Mouse (Mus musculus): ENCODE measurements around the gene Rsph6a.

Rsph6a gene

DNA sequence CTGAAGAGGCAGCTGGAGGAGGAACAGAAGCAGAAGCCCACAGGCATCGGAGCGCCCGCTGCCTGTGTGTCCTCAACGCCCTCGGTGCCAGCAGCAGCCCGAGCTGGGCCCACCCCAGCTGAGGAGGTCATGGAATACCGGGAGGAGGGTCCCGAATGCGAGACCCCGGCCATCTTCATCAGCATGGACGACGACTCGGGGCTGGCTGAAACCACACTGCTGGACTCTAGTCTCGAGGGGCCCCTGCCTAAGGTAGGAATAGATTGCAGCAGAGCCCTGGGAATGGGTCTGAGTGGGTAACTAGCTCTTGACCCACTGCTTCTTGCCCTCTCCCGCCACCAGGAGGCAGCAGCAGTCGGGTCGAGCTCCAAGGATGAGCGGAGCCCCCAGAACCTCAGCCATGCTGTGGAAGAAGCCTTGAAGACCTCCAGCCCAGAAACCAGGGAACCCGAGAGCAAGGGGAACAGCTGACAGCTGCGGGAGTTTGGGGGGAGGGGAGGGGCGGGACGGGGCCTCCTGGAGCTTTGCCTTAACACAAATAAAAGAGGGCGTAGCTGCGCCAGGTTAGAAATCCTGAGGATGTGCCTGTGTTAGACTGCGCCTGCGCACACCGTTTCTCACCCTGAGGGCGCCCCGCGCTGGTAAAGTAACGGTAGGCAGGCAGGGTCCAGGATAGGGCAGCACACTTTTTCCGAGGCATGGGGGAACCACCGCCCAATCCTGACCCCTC, at the start of gene Rsph6a:
Rsph6a (plus strand) TSS at position 644 of the 730 bp plus-strand sequence.
- no peak for DNase-seq (ENCODE audit: low spot score in 2 of 2)

DNA sequence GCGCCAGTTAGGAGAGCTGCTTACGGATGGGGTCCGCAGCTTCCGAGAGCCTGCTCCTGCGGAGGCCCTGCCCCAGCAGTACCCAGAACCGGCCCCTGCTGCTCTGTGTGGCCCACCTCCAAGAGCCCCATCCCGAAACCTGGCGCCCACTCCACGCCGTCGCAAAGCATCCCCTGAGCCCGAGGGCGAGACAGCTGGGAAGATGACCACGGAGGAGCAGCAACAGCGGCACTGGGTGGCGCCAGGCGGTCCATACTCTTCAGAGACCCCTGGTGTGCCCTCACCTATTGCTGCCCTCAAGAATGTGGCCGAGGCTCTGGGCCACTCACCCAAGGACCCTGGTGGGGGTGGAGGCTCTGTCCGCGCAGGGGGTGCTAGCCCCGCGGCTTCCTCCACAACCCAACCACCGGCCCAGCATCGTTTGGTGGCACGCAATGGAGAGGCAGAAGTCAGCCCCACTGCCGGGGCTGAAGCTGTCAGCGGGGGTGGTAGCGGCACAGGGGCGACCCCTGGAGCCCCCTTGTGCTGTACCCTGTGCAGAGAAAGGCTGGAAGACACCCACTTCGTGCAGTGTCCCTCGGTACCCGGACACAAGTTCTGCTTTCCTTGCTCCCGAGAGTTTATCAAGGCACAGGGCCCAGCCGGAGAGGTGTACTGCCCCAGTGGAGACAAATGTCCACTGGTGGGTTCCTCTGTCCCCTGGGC, 48.9 kb upstream of the Rsph6a start:
- no peak for DNase-seq (ENCODE audit: low spot score in 2 of 2)

DNA sequence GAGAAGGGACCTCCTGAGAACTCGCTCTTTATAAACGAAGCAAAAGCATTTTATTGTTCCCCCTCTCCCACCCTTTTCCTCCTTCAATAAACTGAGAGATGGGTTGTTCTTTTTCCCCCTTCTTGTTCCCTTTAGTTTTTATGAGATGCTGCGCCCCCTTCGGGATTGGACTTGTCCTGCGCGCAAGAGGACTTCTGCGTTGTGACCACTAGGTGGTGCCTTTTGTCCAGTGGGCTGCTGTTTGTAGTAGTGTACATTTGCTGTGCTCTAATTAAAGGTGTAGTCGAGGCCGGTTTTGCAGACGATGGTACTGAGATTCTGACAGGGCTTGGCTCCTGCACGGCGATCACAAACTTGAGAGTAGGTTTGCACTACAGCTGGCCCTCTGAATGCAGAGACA, 48.0 kb upstream of the Rsph6a start:
- peak; percentile 79 to 92 for DNase-seq (ENCODE audit: low spot score in 2 of 2)

DNA sequence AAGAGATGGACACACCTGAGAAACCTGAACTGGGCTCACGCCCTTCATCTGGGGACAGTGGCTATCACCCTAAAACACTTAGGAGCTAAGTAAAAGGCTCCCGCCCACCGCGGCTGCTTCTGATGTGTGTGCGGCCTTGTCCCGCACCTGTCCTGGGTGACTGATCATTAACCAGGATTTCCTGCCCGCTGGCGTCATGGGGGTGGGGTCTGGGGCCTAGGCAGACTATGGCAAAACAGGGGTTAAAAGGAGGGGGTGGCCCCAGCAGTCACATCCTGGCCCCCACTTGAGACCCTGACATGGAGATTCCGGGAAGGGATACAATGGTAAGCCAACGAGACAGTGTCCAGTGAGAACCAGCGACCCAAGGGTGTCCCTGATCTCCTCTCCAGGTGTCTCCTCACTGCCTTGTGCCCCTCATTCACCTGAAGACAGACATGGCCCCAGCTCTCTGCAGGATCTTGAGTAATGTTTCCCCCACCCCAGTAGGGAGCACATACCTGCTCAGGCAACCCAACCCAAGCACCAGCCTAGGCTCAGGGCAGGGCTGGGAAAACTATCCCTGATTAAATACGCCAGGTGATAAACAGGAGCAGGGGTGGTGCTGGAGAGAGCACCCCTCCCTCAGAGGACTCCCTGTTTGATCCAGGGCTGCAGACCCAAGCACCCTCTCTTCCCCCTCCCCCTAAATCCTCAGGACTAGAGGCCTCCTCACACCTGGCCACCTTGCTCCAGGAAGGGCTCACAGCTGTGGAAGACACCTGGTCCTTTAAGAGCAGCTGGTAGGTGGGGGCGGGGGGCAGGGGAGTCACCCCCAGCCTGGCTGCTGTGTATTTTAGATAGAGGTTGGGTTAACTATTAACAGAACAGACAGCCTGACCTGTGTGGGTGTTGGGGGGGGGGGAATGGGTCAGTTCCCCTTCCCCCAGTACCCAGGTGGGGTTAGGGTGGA, 47.2 kb upstream of the Rsph6a start:
- DNase-seq (ENCODE audit: low spot score in 2 of 2): no peak

DNA sequence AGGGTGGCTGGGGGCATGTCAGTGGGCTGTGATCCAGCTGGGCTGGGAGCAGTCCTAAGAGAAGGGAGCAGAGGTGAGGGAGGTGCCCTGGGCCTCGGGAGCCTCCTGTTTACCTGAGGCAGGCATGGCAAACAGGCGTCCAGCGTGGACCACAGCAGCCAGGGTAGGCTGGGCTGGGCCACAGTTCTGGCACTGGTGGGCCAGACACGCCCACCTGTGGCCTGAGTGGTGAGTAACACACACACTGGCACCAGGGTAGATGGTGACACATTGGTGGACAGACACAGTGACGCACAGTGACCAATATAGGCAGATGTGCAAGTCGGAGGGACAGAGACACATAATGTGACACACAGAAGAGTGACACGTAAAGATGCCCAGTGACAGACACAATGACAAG, 43.9 kb upstream of the Rsph6a start:
- no peak for DNase-seq (ENCODE audit: low spot score in 2 of 2)

DNA sequence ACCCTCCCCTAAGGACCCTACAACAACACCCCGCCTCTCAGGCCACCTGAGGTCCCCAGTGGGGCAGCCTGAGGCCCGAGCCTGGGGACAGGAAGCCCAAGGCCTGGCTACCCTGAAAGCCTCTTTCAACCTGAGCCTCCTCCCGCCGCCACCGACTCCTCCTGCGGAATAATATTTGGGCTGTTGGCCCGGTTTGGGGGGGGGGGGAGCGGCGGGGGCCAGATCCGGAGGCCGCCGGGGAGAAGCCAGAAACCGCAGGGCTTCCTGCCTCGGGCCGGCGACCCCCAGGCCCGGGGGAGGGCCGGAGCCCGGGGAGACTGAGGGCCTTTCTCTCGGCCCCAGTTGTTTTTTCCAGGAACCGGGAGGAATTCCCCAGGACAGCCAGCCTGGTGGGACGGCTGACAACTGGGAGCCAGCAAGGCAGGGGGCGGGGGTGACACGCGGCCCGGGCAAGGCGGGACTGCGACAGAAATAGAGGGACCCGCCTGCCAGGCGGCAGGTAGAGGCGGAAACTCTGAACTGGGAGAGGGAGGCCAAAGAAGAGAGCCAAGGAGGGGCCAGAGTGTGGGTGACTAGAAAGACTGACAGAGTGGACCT, 42.4 kb upstream of the Rsph6a start:
- no peak for DNase-seq (ENCODE audit: low spot score in 2 of 2)

DNA sequence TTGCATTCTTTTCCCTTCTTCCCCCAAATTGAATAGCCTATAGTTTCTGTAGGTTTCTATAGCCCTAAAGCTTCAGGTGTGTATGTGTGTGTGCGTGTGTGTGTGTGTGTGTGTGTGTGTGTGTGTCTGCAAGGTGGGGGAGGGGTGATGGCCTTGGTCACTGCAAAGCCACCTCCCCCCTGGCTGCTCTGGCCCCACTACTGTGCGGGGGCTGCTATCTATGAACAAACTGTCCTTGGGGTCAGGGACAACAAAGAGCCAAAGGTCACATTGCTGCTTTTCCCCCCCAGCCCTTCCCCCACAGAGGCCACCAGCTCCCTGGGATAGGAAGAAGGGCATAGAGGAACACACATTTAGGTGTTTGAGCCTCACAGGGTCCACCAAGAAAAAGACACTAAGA, 41.6 kb upstream of the Rsph6a start:
- DNase-seq (ENCODE audit: low spot score in 2 of 2): no peak

DNA sequence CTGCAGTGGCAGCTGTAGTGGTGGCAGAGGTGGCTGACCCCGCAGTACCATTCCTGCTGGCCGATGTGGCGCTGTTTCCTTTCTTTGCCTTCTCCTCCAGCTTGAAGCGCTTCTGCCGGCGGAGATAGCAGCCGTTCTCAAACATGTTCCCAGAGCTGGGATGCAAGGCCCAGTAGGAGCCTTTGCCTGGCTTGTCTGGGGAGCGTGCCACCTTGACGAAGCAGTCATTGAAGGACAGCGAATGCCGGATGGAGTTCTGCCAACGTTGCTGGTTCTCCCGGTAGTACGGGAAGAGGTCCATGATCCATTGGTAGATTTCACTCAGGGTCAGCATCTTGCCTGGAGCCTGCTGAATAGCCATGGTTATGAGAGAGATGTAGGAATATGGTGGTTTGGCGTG, 40.0 kb upstream of the Rsph6a start:
- DNase-seq (ENCODE audit: low spot score in 2 of 2): no peak

DNA sequence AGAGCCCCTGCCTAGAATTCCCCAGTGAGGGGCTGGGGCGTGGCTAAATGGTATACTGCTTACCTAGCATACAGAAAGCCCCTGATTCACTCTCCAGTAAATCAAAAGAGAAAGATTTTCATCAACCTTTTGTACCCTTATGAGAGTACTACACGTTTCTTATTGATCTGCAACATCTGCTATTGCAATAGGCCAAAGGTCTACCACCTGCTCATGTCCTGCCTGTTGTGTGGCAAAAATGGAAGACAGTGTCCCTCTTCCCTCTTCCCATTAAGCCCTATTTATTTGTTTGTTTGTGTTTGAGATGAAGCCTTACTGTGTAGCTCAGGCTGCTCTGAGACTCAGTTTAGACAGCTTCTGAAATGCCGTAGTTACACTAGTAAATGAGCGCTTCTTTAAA, 38.4 kb upstream of the Rsph6a start:
- no peak for DNase-seq (ENCODE audit: low spot score in 2 of 2)

DNA sequence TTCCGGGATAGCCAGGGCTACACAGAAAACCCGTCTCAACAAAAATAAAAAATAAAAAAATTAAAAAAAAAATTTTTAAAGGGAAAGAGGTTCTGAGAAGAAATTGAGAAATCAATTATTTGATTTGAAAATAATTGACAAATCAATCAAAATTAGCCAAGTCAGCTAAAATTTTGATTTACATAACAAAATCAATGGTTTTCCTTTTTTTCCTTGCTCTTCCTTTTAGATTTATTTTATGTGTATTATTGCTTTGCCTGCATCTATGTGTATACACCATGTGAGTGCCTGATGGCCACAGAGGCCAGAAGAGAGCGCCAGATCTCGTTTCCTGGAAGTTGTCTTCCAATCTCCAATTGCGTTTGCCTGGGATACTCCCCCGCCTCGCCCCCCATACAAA, 36.6 kb upstream of the Rsph6a start:
- DNase-seq (ENCODE audit: low spot score in 2 of 2): no peak

DNA sequence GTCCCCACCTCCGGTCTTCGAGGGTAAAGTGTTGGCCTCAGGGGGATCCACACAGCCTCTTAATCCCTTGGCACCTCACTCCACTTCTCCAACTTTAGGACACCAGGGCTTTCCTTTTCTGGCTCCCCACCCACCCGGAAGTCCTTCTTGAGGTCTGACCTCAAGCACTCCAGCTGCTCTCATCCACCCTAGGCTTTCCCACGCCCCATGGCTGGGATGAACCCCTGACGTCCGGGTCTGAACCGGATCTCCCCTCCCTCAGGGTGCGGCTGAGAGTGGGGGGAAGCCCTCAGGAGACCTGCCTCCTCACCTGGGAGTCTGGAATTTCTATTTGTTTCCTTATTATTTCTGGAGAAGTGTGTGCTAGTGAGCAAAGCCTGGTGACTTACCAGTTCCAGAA, 33.4 kb upstream of the Rsph6a start:
- DNase-seq (ENCODE audit: low spot score in 2 of 2): no peak

DNA sequence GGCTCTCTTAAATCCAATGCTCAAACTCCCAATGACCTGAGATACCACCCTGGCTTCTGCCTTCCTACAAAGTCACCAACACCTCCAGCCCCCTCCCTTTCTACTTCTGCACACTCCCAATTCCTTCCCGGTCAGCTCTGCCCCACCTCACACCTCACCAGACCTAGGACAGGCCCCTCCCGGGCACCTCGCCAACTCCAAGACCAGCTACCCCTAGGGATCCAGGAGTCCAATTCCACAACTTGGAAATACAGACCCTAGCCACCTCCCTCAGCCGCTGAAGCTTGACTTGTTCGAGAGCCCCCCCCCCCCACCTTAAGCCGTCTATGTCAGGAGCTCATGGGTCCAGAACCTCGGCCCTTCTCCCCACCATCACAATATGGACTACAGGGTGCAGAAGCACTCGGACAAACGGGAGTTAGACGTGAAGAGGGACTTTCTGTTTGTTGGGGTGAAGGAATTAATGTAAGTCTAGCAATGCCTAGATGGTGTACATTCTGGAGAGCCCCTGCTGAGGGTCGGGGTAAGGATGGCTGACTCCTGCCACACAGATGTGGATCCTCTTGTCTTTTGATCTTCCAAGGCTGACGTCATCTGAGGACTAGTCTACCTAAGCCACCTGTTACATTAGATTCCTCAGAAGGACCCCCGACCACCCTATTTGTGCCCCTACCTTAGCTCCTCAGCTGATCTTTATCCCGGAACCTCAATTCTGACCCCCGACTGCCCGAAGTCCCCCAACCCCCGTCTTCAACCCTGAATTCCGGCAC, 32.1 kb upstream of the Rsph6a start:
- no peak for DNase-seq (ENCODE audit: low spot score in 2 of 2)

DNA sequence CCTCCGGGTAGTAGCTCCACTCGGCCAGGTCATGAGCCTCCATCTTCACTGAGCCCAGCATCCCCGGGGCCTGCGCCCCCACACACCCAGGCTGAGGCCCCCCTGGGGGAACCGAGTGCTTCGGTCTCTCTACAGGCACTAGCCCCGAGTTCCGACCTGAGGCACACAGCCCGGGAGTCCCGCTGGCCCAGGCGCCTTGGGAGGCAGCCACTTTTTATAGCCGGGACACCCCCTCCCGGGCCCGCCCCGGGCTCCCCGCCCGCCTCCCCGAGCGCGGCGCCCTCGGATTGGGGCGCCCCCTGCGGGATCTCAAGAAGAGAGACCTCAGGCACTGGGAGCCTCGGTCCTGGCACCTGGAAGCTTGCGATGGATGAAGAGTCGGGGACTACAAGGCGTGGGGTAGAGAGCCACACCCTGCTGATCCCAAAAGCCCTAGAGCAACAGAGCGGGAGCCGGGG, 31.1 kb upstream of the Rsph6a start, which contains the start of gene Foxa3:
Foxa3 (minus strand) TSS at position 182 of the 458 bp plus-strand sequence.
- peak in 1 of 2 experiments; percentile 18 for DNase-seq (ENCODE audit: low spot score in 2 of 2)

DNA sequence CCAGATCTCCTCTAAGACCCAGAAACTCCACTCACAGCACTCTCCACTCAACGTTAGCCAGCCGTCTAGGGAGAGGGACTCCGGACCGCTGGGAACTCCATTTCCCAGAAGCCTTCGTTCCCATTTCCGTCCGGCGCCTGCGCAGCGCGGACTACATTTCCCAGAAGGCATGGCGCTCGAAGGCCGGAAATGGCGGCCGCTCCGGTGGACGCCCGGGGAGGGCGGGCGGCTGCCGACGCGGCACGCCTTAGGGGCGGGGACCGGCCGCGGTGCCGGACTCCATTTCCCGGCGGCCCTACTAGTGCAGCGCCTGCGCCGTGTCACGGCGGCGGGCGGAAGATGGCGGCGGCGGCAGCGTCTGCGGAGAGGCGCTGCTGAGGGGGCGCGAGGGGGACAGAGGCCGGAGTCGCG, 30.4 kb upstream of the Rsph6a start, which contains the start of gene Sympk:
Sympk (plus strand) TSS at position 282 of the 411 bp plus-strand sequence.
- peak; percentile 93 to 94 for DNase-seq (ENCODE audit: low spot score in 2 of 2)

DNA sequence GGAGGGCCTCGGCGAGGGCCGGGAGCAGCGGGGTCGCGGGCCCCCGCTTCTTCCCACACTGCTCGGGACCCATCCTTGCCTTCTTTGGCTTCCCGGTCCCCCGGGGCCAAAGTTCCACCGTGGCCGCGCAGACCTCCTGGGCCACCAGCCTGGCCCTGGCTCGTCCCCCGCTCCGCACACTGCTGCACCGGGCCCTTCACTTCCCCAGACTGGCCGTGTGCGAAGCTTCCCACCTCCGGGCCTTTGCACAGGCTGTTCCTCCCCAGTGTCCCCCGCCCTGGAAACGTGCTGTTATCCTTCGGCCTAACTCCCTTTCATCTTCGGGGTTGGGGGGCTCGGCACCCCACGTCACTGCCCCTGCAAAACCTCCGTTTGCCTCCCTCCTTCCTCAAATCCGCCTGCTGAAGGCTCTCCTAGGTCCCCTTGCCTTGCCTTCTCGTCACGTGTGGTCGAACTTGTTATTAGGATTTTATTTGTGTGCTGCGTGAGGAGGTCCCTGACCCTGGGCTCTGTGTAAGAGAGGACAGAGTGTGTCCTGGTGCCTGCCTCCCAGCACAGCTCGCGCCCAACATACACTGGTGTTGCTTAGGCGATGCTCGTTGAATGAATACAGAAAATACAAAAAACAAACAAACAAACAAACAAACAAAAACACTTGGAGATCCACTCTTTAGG, 29.8 kb upstream of the Rsph6a start:
- DNase-seq (ENCODE audit: low spot score in 2 of 2): peak in 1 of 2 experiments; percentile 12

DNA sequence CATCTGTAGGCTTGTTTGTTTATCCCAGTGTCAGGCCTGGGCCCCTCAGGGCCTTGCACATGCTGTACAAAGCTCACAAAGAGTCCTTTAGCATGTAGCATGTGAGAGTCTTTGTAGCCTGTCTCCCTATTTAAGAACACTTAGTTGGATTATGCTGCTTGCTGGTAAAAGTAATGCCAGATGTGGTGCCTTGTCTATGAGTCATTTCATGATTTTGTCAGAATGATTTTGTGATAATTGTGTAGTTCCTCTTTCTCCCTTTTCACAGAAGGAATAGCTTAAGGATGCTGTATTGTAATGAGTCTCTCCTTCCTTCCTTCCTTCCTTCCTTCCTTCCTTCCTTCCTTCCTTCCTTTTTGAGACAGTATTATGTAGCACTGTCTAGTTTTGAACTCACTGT, 26.4 kb upstream of the Rsph6a start:
- DNase-seq (ENCODE audit: low spot score in 2 of 2): no peak

DNA sequence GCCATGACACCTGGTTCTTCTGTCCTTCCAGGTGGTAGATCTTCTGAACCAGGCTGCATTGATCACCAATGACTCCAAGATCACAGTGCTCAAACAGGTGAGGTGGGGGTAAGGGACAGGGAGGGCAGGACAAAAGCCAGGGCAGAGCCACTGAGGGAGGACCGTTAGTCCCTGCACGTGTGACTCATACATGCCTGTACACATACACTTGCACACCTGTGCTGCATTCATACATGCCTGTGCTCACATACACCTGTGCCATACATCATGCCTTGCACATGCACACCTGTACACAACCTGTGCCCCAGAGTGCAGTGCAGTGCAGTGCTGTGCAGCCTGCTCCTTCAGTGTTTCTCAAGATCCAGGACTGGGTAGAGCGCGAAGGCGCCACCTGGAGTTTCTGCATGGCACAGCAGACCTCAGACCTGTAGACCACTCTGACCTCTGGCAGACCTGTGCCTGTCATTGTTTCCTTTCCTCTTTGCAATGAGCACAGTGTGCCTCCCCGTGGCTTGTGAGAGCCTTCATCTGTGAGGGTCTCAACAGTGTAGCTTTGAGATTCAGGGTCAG, 25.3 kb upstream of the Rsph6a start:
- no peak for DNase-seq (ENCODE audit: low spot score in 2 of 2)

DNA sequence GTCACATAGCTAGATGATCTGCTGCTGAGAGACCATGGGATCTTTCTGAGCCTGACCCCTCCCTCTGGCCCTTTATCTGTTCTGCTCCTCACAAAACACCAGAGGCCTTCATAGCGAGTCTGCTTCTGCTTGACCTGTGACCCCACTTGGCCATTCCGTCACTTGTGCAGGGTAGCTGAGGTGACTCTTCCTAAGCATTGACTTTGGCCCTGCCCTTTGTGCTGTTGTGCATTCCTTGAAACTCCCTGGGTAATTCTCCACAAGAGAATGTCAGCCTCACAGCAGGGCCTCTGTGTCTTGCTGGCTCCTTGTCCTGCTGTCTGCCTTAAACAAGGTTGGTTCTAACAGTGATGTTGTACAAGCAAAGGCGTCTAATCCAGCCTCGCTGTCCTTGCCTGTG, 22.8 kb upstream of the Rsph6a start:
- DNase-seq (ENCODE audit: low spot score in 2 of 2): no peak

DNA sequence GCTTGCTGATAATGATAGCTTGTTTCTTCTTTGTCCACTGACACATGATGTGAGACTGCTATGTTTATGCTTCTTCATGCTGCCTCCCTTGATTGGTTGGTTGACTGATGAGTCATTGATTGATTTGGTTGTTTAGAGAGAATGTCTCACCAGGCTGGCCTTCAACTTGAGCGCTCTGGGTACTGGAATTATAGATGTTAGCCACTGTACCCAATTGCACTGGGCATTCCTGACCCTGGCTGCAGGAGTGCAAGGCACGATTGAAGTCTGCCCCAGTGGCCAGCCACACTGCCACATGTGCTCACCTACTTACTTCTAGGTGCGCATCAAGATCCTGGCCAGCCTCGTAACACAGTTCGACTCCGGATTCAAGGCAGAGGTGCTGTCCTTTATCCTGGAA, 9.9 kb upstream of the Rsph6a start:
- no peak for DNase-seq (ENCODE audit: low spot score in 2 of 2)

Measured in frontal cortex, postnatal 36 days (tissue).